Mouse (Mus musculus): ENCODE measurements around the gene Zfp964. TPM values are rescaled to one million over a fixed set of nuclear protein-coding genes. Genes with fewer than 3 reads are reported as not detected.

Gene Zfp964
- polyA plus RNA-seq, 1 experiment from 2014 or later: 2.2 TPM

Other genes starting within 250 kb of the Zfp964 start
- not detected in 2 replicates for gene Gm9495, start 200.9 kb upstream of the Zfp964 start, polyA plus RNA-seq (2016; fragmentation: Nextera tagmentation; extraction: Ambion mirVana)
- gene Gm7697, start 131.5 kb upstream of the Zfp964 start, polyA plus RNA-seq (2016; fragmentation: Nextera tagmentation; extraction: Ambion mirVana): not detected in 2 replicates
- gene Zfp868, start 28.9 kb upstream of the Zfp964 start, polyA plus RNA-seq (2016; fragmentation: Nextera tagmentation; extraction: Ambion mirVana): 34.7 and 37.0 TPM in 2 replicates
- 32.1 and 33.6 TPM in 2 replicates for gene Zfp869, start 56.2 kb downstream of the Zfp964 start, polyA plus RNA-seq (2016; fragmentation: Nextera tagmentation; extraction: Ambion mirVana)
- gene Zfp963, start 95.5 kb downstream of the Zfp964 start, polyA plus RNA-seq (2016; fragmentation: Nextera tagmentation; extraction: Ambion mirVana): 6.1 and 6.9 TPM in 2 replicates
- gene Gm20422, start 120.4 kb downstream of the Zfp964 start, polyA plus RNA-seq (2016; fragmentation: Nextera tagmentation; extraction: Ambion mirVana): 0.43 TPM in 1 of 2 replicates, not detected in the other
- 57.1 and 58.1 TPM in 2 replicates for gene Atp13a1, start 136.7 kb downstream of the Zfp964 start, polyA plus RNA-seq (2016; fragmentation: Nextera tagmentation; extraction: Ambion mirVana)
- 35.2 and 37.2 TPM in 2 replicates for gene Zfp866, start 136.7 kb downstream of the Zfp964 start, polyA plus RNA-seq (2016; fragmentation: Nextera tagmentation; extraction: Ambion mirVana)
- 7.7 and 9.7 TPM in 2 replicates for gene Gmip, start 154.2 kb downstream of the Zfp964 start, polyA plus RNA-seq (2016; fragmentation: Nextera tagmentation; extraction: Ambion mirVana)
- 0.65 and 0.68 TPM in 2 replicates for gene Lpar2, start 167.9 kb downstream of the Zfp964 start, polyA plus RNA-seq (2016; fragmentation: Nextera tagmentation; extraction: Ambion mirVana)
- gene Pbx4, start 178.0 kb downstream of the Zfp964 start, polyA plus RNA-seq (2016; fragmentation: Nextera tagmentation; extraction: Ambion mirVana): 42.9 and 46.0 TPM in 2 replicates
- gene Cilp2, start 233.2 kb downstream of the Zfp964 start, polyA plus RNA-seq (2016; fragmentation: Nextera tagmentation; extraction: Ambion mirVana): 0.47 TPM in 2 replicates
- 5.2 and 5.4 TPM in 2 replicates for gene Tssk6, start 247.7 kb downstream of the Zfp964 start, polyA plus RNA-seq (2016; fragmentation: Nextera tagmentation; extraction: Ambion mirVana)
- 173 and 174 TPM in 2 replicates for gene Ndufa13, start 248.1 kb downstream of the Zfp964 start, polyA plus RNA-seq (2016; fragmentation: Nextera tagmentation; extraction: Ambion mirVana)
- gene Yjefn3, start 248.2 kb downstream of the Zfp964 start, polyA plus RNA-seq (2016; fragmentation: Nextera tagmentation; extraction: Ambion mirVana): 4.2 and 5.9 TPM in 2 replicates

Measured in midbrain, embryonic 10.5 days (tissue).